Mouse (Mus musculus): ENCODE measurements around the gene Dnah2.

Gene Dnah2

GRCm38 (mm10) chr11:69389531-69390399 lies 159.1 kb downstream of the Dnah2 start:
- no peak for ATAC-seq (ENCODE audit: low TSS enrichment)

GRCm38 (mm10) chr11:69388680-69389079 lies 160.2 kb downstream of the Dnah2 start:
- no peak for ATAC-seq (ENCODE audit: low TSS enrichment)

- ATAC-seq (ENCODE audit: low TSS enrichment) = no peak
Measured at GRCm38 (mm10) chr11:69386758-69387157, 162.2 kb downstream of the Dnah2 start.

- no peak for ATAC-seq (ENCODE audit: low TSS enrichment)
Measured at GRCm38 (mm10) chr11:69384979-69385378, 163.9 kb downstream of the Dnah2 start.

- ATAC-seq (ENCODE audit: low TSS enrichment) = no peak
Measured at GRCm38 (mm10) chr11:69382478-69383105, 166.3 kb downstream of the Dnah2 start.

GRCm38 (mm10) chr11:69381356-69381755 lies 167.6 kb downstream of the Dnah2 start:
- ATAC-seq (ENCODE audit: low TSS enrichment) = no peak

GRCm38 (mm10) chr11:69379600-69379999 lies 169.3 kb downstream of the Dnah2 start:
- ATAC-seq (ENCODE audit: low TSS enrichment) = no peak

GRCm38 (mm10) chr11:69377766-69378165 lies 171.1 kb downstream of the Dnah2 start:
- no peak for ATAC-seq (ENCODE audit: low TSS enrichment)

GRCm38 (mm10) chr11:69375646-69376045 lies 173.3 kb downstream of the Dnah2 start:
- no peak for ATAC-seq (ENCODE audit: low TSS enrichment)

- ATAC-seq (ENCODE audit: low TSS enrichment) = no peak
Measured at GRCm38 (mm10) chr11:69373223-69373965, 175.5 kb downstream of the Dnah2 start.

- no peak for ATAC-seq (ENCODE audit: low TSS enrichment)
Measured at GRCm38 (mm10) chr11:69372780-69373170, 176.1 kb downstream of the Dnah2 start.

- ATAC-seq (ENCODE audit: low TSS enrichment) = peak; percentile 48; the same call in 1 of the 2 replicates
Measured at GRCm38 (mm10) chr11:69372056-69372779, 176.7 kb downstream of the Dnah2 start.

- no peak for ATAC-seq (ENCODE audit: low TSS enrichment)
Measured at GRCm38 (mm10) chr11:69371601-69372000, 177.3 kb downstream of the Dnah2 start.

- ATAC-seq (ENCODE audit: low TSS enrichment) = no peak
Measured at GRCm38 (mm10) chr11:69370817-69371215, 178.1 kb downstream of the Dnah2 start.
